Mouse (Mus musculus) heart, postnatal 0 days (tissue): ENCODE measurements around the gene Eif4g3. TPM values are rescaled to one million over a fixed set of nuclear protein-coding genes. Genes with fewer than 3 reads are reported as not detected.

ENCODE experiments used
- ATAC-seq: fragments of 200-750 bp; cut with Nextera tagmentation; 2 replicates; pipeline ENCODE4 v1.8.0; 2017; ENCODE audit warnings: low read depth, moderate number of reproducible peaks, moderate library complexity; ENCODE audit not compliant: insufficient read depth
- DNase-seq: peaks from one replicate; pipeline ENCODE4 v3.0.0-alpha.2; 2016; ENCODE audit warnings: low spot score
- H3K27ac ChIP-seq: fragments of 300-500 bp; sonication (generic); 2 replicates; pipeline ENCODE4 v1.5.1; 2014; ENCODE audit warnings: low read depth, mild to moderate bottlenecking
- H3K27me3 ChIP-seq: fragments of 300-500 bp; sonication (generic); 2 replicates; pipeline ENCODE4 v1.6.1; 2014; ENCODE audit warnings: low read length, mixed read lengths; ENCODE audit not compliant: control insufficient read depth, insufficient read depth
- H3K36me3 ChIP-seq: fragments of 300-500 bp; sonication (generic); replicated peaks from 2 replicates; pipeline ENCODE4 v1.6.1; 2014; ENCODE audit warnings: low read length, mixed read lengths; ENCODE audit not compliant: control insufficient read depth, insufficient read depth
- H3K4me1 ChIP-seq: fragments of 300-500 bp; sonication (generic); 2 replicates; pipeline ENCODE4 v1.6.1; 2014; ENCODE audit warnings: antibody characterized with exemption; ENCODE audit not compliant: control insufficient read depth, insufficient read depth
- H3K4me2 ChIP-seq: fragments of 300-500 bp; sonication (generic); 2 replicates; pipeline ENCODE4 v1.6.1; 2014; ENCODE audit warnings: low read depth, mild to moderate bottlenecking, low read length, moderate library complexity
- H3K4me3 ChIP-seq: fragments of 300-500 bp; sonication (generic); 2 replicates; pipeline ENCODE4 v1.5.1; 2014; ENCODE audit warnings: low read depth, low read length
- H3K9ac ChIP-seq: fragments of 300-500 bp; sonication (generic); replicated peaks from 2 replicates; pipeline ENCODE4 v1.6.1; 2014; ENCODE audit warnings: low read depth, low read length, mixed read lengths
- H3K9me3 ChIP-seq: fragments of 300-500 bp; sonication (generic); replicated peaks from 2 replicates; pipeline ENCODE4 v1.6.1; 2016; ENCODE audit warnings: low read length; ENCODE audit not compliant: control insufficient read depth
- CTCF ChIP-seq: IDR thresholded peaks from 2 replicates; pipeline ENCODE4 v1.5.1; 2016; ENCODE audit warnings: antibody characterized with exemption, control low read depth, low read depth
- EP300 ChIP-seq: IDR thresholded peaks from 2 replicates; pipeline ENCODE4 v1.6.1; 2016; ENCODE audit warnings: antibody characterized with exemption, low read depth
- WGBS: fragments of 180-500 bp; shearing (Covaris S2); extraction: QIAGEN DNeasy Blood & Tissue Kit; methylation state at CpG from one replicate; pipeline ENCODE4 v1.1.7; 2014; 5-methylcytosine and 5-hydroxymethylcytosine counted together
- polyA plus RNA-seq: library from polyadenylated mRNA; unstranded; fragments of >200 nt; fragmentation: Nextera tagmentation; extraction: Ambion mirVana; gene quantifications from 2 replicates; pipeline ENCODE4 v1.2.1, GENCODE M21; 2015
- total RNA-seq: library from RNA; depleted of rRNA; stranded (reverse); fragments of >200 nt; gene quantifications from 2 replicates; pipeline ENCODE4 v1.2.3, GENCODE M21; 2014; ENCODE audit warnings: low replicate concordance

Eif4g3 gene
- total and polyA plus RNA-seq, 2 experiments from 2014 or later = 10.7 to 11.1 TPM

GRCm38 (mm10) chr4:137954926-137955396 lies 37.9 kb upstream of the Eif4g3 start:
- H3K4me3 ChIP-seq = no peak overlapping the region
- H3K9ac ChIP-seq = no peak overlapping the region
- no peaks in the 10 kb centered on the region for H3K27me3 ChIP-seq
- peaks cover 32% of the 10 kb centered on the region for H3K36me3 ChIP-seq
- no peak overlapping the region for H3K27ac ChIP-seq
- H3K9me3 ChIP-seq = no peaks in the 10 kb centered on the region
- peak; percentile 72 for ATAC-seq
- no peaks in the 10 kb centered on the region for H3K4me1 ChIP-seq
- TF ChIP-seq EP300 (peak; percentile 86), CTCF (peak; percentile 27; the same call in 1 of the 2 replicates)
- DNase-seq = peak; percentile 79
- no peak overlapping the region for H3K4me2 ChIP-seq
- 27% methylated on average over 8 of the region's 8 CpGs for WGBS

DNA sequence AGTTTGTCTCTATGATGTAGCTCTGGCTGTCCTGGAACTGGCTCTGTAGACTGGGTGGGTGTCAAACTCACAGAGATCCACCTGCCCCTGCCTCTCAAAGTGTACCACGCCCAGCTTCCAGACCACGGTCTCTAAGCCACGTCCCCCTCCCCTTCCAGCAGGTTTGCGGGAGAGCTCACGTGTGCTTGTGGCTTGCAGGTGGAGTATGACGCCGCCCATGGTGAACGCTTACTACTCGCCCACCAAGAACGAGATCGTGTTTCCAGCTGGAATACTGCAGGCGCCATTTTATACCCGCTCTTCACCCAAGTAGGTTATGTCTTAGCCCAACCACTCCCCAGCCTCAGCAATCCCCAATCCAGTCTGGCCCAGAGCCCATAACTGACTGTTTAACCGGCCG lies 36.6 kb upstream of the Eif4g3 start:
- ATAC-seq (no peak), DNase-seq (no peak)
- no peak overlapping the region for H3K27ac ChIP-seq
- TF ChIP-seq EP300 (no peak), CTCF (no peak)
- H3K4me1 ChIP-seq = no peaks in the 10 kb centered on the region
- H3K9ac ChIP-seq = no peak overlapping the region
- no peaks in the 10 kb centered on the region for H3K27me3 ChIP-seq
- no peak overlapping the region for H3K4me2 ChIP-seq
- peaks cover 28% of the 10 kb centered on the region for H3K36me3 ChIP-seq
- H3K9me3 ChIP-seq = no peaks in the 10 kb centered on the region
- 93% methylated on average over 15 of the region's 15 CpGs for WGBS
- no peak overlapping the region for H3K4me3 ChIP-seq

- Histone ChIP-seq H3K27ac (no peak overlapping the region), H3K4me1 (no peaks in the 10 kb centered on the region), H3K4me2 (no peak overlapping the region), H3K9me3 (no peaks in the 10 kb centered on the region), H3K36me3 (peaks cover 54% of the 10 kb centered on the region), H3K9ac (no peak overlapping the region), H3K27me3 (no peaks in the 10 kb centered on the region), H3K4me3 (no peak overlapping the region)
- no peak for DNase-seq
- TF ChIP-seq CTCF = peak; percentile 39
- TF ChIP-seq EP300 = no peak
- no peak for ATAC-seq
- WGBS = 61% methylated on average over 13 of the region's 13 CpGs
Measured at GRCm38 (mm10) chr4:137959889-137960665, 32.7 kb upstream of the Eif4g3 start.

- ATAC-seq = peak; percentile 45; the same call in 1 of the 2 replicates
- H3K36me3 ChIP-seq = peaks cover 56% of the 10 kb centered on the region
Measured at GRCm38 (mm10) chr4:137960757-137961156, 32.1 kb upstream of the Eif4g3 start.

DNA sequence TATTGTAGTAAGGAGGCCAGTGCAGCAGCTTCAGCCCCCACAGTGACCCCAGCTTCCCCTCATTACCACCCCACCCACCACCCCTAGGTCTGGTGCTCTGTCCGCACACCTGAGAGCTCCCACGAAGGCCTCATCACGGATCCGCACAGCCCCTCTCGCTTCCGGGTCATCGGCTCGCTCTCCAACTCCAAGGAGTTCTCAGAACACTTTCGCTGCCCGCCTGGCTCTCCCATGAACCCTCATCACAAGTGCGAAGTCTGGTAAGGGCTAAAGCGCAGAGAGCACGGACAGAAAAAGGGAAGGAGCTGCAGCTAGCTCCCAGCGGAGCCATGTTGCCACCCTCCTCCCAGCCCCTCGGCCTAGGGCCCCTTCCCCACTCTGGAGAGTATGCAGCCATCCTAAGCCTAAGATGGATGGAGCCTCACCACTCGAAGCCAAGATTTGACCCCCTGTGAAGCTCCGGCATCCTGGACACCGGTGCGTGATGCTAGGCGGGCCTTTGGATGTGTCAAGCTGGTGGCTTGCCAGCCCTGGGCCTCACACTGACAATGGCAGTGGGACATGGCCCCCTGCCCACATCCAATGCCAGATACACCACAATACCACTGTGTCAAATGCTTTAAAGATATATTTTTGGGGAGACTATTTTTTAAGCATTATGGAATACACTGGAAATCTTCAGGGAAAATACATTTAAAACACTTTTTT lies 30.0 kb upstream of the Eif4g3 start:
- no peaks in the 10 kb centered on the region for H3K9me3 ChIP-seq
- H3K4me3 ChIP-seq = no peak overlapping the region
- H3K27me3 ChIP-seq = no peaks in the 10 kb centered on the region
- DNase-seq (no peak), ATAC-seq (no peak)
- H3K36me3 ChIP-seq = peaks cover 51% of the 10 kb centered on the region
- 91% methylated on average over 20 of the region's 20 CpGs for WGBS
- H3K9ac ChIP-seq = no peak overlapping the region
- no peak overlapping the region for H3K4me2 ChIP-seq
- no peaks in the 10 kb centered on the region for H3K4me1 ChIP-seq
- TF ChIP-seq EP300 (no peak), CTCF (no peak)
- H3K27ac ChIP-seq = no peak overlapping the region

More at GRCm38 (mm10) chr4:137960757-137961156, 32.1 kb upstream of the Eif4g3 start:
- Histone ChIP-seq H3K27ac (no peak overlapping the region), H3K4me2 (no peak overlapping the region), H3K9me3 (no peaks in the 10 kb centered on the region), H3K27me3 (no peaks in the 10 kb centered on the region), H3K9ac (no peak overlapping the region), H3K4me1 (no peaks in the 10 kb centered on the region), H3K4me3 (no peak overlapping the region)
- TF ChIP-seq EP300 = no peak
- no peak for TF ChIP-seq CTCF
- WGBS = 31% methylated on average over 11 of the region's 11 CpGs
- no peak for DNase-seq
